Mouse (Mus musculus) urinary bladder, postnatal 10 days (tissue): ENCODE measurements around the gene Pdzd7.

Experiments used
- DNase-seq: peaks from one replicate; pipeline ENCODE4 v3.0.0; 2022; ENCODE audit warnings: low spot score

The Pdzd7 gene

GRCm38 (mm10) chr19:44983366-44983765, 62.2 kb downstream of the Pdzd7 start:
- no peak for DNase-seq

DNA sequence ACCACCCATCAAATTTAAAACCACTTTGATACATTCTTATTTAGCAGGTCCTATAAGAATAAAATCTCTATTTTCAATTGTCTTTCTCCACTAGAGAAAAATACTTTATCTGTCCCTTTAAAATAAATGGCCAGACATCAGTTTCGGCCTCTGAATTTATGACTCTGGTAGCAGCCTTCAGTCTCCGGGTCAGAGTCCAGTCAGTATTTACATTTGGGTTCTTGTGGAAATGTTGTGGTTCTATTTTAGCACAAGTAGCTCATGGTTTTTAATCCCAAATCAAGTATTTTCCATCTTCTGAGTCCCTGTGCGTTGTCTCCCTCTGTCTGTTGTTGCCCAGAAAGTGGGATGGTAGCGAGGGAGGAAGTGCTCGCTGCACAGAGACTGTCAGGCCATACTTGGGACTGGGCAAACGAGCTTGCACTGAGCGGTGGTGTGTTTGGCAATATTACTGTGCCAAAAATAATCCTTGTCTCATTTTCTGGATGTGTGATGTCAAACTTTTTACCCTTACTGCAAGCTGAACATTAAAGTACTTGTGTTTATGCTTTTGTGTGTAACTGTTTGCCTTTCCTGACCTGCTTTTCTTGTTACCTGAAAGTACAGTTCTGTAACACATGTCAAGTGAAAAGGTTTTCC, 62.9 kb downstream of the Pdzd7 start:
- no peak for DNase-seq

DNA sequence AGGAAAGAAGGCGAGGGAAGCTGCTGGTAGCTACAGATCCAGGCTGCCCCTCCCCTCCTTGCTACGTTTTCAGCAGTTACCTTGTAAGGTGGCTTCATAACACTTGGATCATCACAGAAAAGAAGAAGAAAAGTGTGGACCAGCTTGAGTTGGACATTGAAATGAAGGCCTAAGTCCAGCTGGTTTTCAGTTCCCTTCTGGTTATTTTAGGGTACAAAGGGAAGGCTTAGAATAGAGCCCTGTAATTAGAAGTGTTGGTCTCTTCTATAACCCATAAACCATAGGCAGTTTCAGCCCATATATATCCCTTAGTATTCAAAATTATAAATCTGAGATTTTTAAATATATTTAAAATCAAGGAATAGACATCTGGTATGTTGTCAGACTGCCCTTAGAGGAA, 64.7 kb downstream of the Pdzd7 start:
- DNase-seq = no peak

DNA sequence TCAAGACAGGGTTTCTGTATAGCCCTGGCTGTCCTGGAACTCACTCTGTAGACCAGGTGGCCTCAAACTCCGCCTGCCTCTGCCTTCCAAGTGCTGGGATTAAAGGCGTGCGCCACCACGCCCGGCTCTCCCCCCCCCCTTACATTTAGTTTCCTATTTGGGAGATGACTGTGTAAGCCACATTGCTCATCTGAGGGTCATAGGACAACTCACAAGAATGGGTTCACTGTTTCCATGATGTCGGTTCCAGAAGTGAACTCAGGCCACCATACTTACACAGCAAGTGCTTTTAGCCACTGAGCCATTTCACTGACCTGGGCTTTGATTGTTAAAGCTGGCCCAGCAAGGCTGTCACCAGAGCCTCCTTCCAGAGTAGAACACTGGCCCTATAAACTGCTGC, 68.4 kb downstream of the Pdzd7 start:
- DNase-seq = no peak
